Mouse (Mus musculus): ENCODE results near the gene Gm13290. TPM values are rescaled to one million over a fixed set of nuclear protein-coding genes. Genes with fewer than 3 reads are reported as not detected.
A peak's percentile ranks its signal among the peaks of the same experiment; 100 is the strongest.
"Not testable (repeated sequence)": the region's sequence is repeated elsewhere in the genome, so short reads cannot be mapped to it uniquely, and the experiment has no call there.

Gm13290 gene
- total and polyA plus RNA-seq, 2 experiments from 2014 or later: not detected

DNA sequence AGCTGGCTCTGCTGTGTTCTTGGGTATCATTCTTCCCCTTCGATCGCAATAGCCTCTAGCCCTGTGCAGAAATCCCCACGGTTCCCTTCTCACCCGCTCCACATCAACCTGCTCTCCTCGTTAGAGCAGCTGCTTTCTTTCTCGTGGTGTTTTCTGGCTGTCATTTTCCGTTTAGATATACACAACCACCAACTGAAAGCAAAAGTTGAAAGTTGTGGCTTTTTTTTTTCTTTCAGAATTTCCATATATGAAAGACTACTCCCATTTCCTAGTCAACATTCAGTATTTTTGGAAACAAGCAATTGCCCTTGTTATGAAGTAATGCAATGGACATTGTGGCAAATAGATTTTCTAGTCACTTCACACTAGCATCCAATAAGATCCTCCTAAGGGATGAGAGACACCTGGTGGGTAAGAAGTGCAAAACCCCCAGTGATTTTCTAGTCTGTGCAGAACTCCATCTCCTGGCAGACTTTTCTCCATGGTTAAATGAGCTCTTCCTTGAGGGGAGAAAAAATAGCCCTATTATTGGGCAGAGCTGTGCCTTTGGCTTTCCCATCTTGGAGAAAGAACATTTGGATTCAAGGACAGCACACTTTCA is 30.8 kb upstream of the Gm13290 start:
- no peaks in the 10 kb centered on the region for H3K27me3 ChIP-seq (ENCODE audit: insufficient read depth, low read length)
- no peak overlapping the region for H3K4me2 ChIP-seq (ENCODE audit: low read depth, low read length, poor library complexity, severe bottlenecking)
- TF ChIP-seq CTCF (IDR thresholded peaks at IDR 0.05): peak; percentile 60
- H3K9ac ChIP-seq (replicated peaks; ENCODE audit: low read length, poor library complexity, severe bottlenecking): no peak overlapping the region
- ATAC-seq (ENCODE audit: low FRiP score) (no peak), DNase-seq (ENCODE audit: low spot score) (no peak)
- H3K27ac ChIP-seq (ENCODE audit: low read depth, low read length): no peak overlapping the region
- WGBS: 69% methylated on average over 7 of the region's 7 CpGs
- H3K9me3 ChIP-seq (ENCODE audit: low read length): no peaks in the 10 kb centered on the region
- H3K36me3 ChIP-seq (ENCODE audit: insufficient read depth, low read length): no peaks in the 10 kb centered on the region
- H3K4me3 ChIP-seq (ENCODE audit: low read depth, low read length): no peak overlapping the region
- no peaks in the 10 kb centered on the region for H3K4me1 ChIP-seq (ENCODE audit: insufficient read depth, low read length)

DNA sequence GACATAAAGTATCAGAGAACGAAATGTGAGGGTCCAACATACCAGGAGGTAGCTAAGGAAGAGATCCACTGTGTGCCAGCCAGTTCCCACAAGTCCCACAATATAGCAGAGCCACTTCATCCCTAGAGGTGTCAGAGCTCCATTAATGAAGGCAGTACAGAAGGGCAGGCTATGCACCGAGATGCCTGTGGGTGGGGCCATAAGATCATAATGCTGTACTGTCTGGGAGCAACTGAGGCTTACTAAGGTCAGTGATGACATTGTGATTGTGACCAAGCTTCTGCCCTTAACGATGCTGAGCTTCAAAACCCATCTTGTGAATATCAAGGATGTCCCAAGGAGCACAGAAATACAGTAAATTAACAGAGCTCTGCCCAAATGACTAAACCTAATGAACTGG is 29.4 kb upstream of the Gm13290 start:
- H3K9ac ChIP-seq (replicated peaks; ENCODE audit: low read length, poor library complexity, severe bottlenecking): no peak overlapping the region
- H3K27me3 ChIP-seq (ENCODE audit: insufficient read depth, low read length): no peaks in the 10 kb centered on the region
- no peaks in the 10 kb centered on the region for H3K4me1 ChIP-seq (ENCODE audit: insufficient read depth, low read length)
- DNase-seq (ENCODE audit: low spot score) (no peak), ATAC-seq (ENCODE audit: low FRiP score) (no peak)
- WGBS: 83% methylated on average over 3 of the region's 3 CpGs
- no peak overlapping the region for H3K4me2 ChIP-seq (ENCODE audit: low read depth, low read length, poor library complexity, severe bottlenecking)
- no peak overlapping the region for H3K4me3 ChIP-seq (ENCODE audit: low read depth, low read length)
- no peak overlapping the region for H3K27ac ChIP-seq (ENCODE audit: low read depth, low read length)
- H3K36me3 ChIP-seq (ENCODE audit: insufficient read depth, low read length): no peaks in the 10 kb centered on the region
- no peak for TF ChIP-seq CTCF (IDR thresholded peaks at IDR 0.05)
- H3K9me3 ChIP-seq (ENCODE audit: low read length): no peaks in the 10 kb centered on the region

DNA sequence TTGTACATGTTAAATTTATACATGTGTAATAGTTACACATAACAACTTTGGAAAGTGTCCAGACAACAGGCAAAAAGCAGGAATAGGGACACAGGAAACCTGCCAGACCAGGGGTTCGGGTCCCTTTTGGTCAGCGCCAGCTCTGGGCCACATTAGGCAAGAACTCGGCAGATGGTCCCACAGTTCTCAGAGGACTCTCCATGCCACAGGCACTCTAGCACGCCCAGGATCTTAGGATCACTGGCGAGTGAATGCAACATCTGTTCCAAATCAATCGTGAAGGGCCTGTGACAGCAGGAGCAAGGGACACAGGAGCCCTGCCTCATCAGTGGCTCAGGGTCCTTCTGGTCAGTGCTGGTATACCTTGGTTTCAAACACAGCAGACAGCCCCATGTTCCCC is 23.7 kb upstream of the Gm13290 start:
- no peaks in the 10 kb centered on the region for H3K27me3 ChIP-seq (ENCODE audit: insufficient read depth, low read length)
- H3K9me3 ChIP-seq (ENCODE audit: low read length): no peaks in the 10 kb centered on the region
- no peak overlapping the region for H3K9ac ChIP-seq (replicated peaks; ENCODE audit: low read length, poor library complexity, severe bottlenecking)
- no peak for DNase-seq (ENCODE audit: low spot score)
- no peaks in the 10 kb centered on the region for H3K4me1 ChIP-seq (ENCODE audit: insufficient read depth, low read length)
- no peak overlapping the region for H3K27ac ChIP-seq (ENCODE audit: low read depth, low read length)
- no peak for ATAC-seq (ENCODE audit: low FRiP score)
- 70% methylated on average over 6 of the region's 6 CpGs for WGBS
- H3K4me3 ChIP-seq (ENCODE audit: low read depth, low read length): no peak overlapping the region
- no peak overlapping the region for H3K4me2 ChIP-seq (ENCODE audit: low read depth, low read length, poor library complexity, severe bottlenecking)
- no peaks in the 10 kb centered on the region for H3K36me3 ChIP-seq (ENCODE audit: insufficient read depth, low read length)
- no peak for TF ChIP-seq CTCF (IDR thresholded peaks at IDR 0.05)

DNA sequence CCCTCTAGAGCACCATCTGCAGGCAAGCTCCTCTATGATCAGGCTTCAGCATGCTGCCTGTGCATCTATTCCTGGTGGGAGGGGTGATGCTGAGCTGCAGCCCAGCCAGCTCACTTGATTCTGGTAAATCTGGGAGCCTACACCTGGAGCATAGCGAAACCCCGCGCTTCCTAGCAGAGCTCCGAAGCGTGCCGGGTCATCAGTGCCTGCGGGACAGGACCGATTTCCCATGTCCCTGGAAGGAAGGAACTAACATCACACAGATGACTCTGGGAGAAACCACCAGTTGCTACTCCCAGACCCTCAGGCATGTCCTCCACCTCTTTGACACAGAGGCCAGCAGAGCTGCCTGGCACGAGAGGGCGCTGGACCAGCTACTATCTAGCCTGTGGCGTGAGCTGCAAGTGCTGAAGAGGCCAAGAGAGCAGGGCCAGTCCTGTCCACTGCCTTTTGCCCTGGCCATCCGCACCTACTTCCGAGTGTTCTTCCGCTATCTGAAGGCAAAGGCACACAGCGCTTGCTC is 18.8 kb upstream of the Gm13290 start, which contains the start of gene Gm13271:
Gene Gm13271, plus strand, starts transcription at position 51 of the 523 bp plus-strand sequence.
- not testable (repeated sequence) for H3K36me3 ChIP-seq (ENCODE audit: insufficient read depth, low read length); H3K9ac ChIP-seq (replicated peaks; ENCODE audit: low read length, poor library complexity, severe bottlenecking); H3K27me3 ChIP-seq (ENCODE audit: insufficient read depth, low read length); H3K4me2 ChIP-seq (ENCODE audit: low read depth, low read length, poor library complexity, severe bottlenecking); H3K9me3 ChIP-seq (ENCODE audit: low read length); H3K27ac ChIP-seq (ENCODE audit: low read depth, low read length); H3K4me1 ChIP-seq (ENCODE audit: insufficient read depth, low read length); H3K4me3 ChIP-seq (ENCODE audit: low read depth, low read length); DNase-seq (ENCODE audit: low spot score); ATAC-seq (ENCODE audit: low FRiP score)
- WGBS: 76% methylated on average over 15 of the region's 15 CpGs

DNA sequence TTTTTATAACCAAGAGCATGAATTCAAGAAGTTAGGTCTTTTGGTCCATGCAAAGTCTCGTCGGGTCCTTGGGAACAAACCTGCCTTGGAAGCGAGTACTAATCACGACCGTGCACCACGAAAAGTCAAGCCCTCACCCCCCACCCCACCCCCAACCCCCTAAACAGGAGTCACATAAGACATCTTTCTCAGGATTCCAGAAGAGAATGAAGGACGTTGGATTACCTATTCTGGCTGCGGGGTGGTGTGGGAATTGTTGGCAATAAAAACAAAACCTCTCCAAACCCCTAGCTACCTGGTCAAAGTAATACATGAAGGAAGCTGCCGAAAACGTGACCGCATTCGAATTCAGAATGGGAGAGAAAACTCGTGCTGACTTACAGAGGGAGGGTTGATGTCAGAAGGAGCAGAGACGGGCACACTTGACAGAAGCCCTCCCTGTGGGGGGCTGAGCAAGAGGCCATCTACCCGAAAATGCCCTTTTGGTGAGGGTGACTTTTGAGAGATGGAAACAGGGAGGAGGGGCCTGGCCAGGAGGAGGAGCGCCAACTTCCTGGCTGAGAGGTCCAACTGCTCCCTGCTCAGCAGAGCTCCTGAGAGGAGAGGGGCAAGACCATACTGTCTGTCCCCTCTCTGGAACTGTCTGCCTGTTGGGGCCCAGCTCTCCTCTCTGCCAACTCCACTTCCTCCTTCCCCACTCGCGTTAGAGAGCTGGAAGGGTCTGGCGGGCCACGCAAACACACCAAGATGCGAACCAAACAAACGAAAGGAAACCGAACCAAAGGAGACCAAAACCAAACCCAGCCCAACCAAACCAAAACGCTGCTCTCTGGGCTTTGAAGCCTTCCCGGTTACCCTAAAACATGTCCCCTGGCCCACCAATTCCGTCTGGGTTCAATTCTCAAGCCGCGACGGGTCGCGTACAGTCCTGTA is 16.8 kb upstream of the Gm13290 start:
- Histone ChIP-seq H3K4me3 (ENCODE audit: low read depth, low read length) (peak overlapping the region; percentile 37), H3K9ac (replicated peaks; ENCODE audit: low read length, poor library complexity, severe bottlenecking) (0 out of 2 replicates have a peak overlapping the region, but pooled peaks have one; percentile 29), H3K4me2 (ENCODE audit: low read depth, low read length, poor library complexity, severe bottlenecking) (peak overlapping the region; percentile 65)
- not testable (repeated sequence) for H3K27me3 ChIP-seq (ENCODE audit: insufficient read depth, low read length); ATAC-seq (ENCODE audit: low FRiP score); H3K36me3 ChIP-seq (ENCODE audit: insufficient read depth, low read length); DNase-seq (ENCODE audit: low spot score); H3K9me3 ChIP-seq (ENCODE audit: low read length); H3K27ac ChIP-seq (ENCODE audit: low read depth, low read length); H3K4me1 ChIP-seq (ENCODE audit: insufficient read depth, low read length)
- WGBS: 10% methylated on average over 28 of the region's 31 CpGs

- 0 out of 2 replicates have a peak overlapping the region, but pooled peaks have one; percentile 29 for H3K9ac ChIP-seq (replicated peaks; ENCODE audit: low read length, poor library complexity, severe bottlenecking)
Observed at GRCm38 (mm10) chr4:88757628-88758031, 16.0 kb upstream of the Gm13290 start.

DNA sequence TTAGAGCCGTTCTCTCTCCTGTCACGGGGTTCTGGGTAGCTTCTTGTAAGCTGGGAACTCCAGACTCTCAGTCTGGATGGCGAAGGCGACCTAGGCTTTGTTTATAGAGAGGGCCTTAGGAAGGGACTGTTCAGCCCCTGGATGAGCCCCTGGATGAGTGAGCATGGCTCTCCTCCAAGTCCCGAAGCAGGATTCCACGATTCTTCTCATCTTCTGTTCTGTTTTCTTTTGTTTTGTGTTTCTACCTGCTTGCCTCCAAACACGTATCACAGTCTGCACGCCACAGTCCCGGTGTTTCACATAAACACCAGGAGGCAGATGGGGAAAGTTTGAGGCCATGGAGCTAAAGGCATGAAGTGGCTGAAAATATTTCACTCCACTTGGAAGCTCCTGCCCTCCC is 14.9 kb upstream of the Gm13290 start:
- DNase-seq (ENCODE audit: low spot score); H3K27me3 ChIP-seq (ENCODE audit: insufficient read depth, low read length); H3K9ac ChIP-seq (replicated peaks; ENCODE audit: low read length, poor library complexity, severe bottlenecking); H3K27ac ChIP-seq (ENCODE audit: low read depth, low read length); H3K4me2 ChIP-seq (ENCODE audit: low read depth, low read length, poor library complexity, severe bottlenecking); H3K4me1 ChIP-seq (ENCODE audit: insufficient read depth, low read length); ATAC-seq (ENCODE audit: low FRiP score); H3K4me3 ChIP-seq (ENCODE audit: low read depth, low read length); H3K36me3 ChIP-seq (ENCODE audit: insufficient read depth, low read length); H3K9me3 ChIP-seq (ENCODE audit: low read length): not testable (repeated sequence)
- 88% methylated on average over 9 of the region's 9 CpGs for WGBS

More at GRCm38 (mm10) chr4:88757628-88758031, 16.0 kb upstream of the Gm13290 start:
- not testable (repeated sequence) for H3K9me3 ChIP-seq (ENCODE audit: low read length); H3K27ac ChIP-seq (ENCODE audit: low read depth, low read length); H3K27me3 ChIP-seq (ENCODE audit: insufficient read depth, low read length); H3K36me3 ChIP-seq (ENCODE audit: insufficient read depth, low read length); H3K4me1 ChIP-seq (ENCODE audit: insufficient read depth, low read length)
- peak overlapping the region; percentile 65 for H3K4me2 ChIP-seq (ENCODE audit: low read depth, low read length, poor library complexity, severe bottlenecking)
- peak overlapping the region; percentile 37 for H3K4me3 ChIP-seq (ENCODE audit: low read depth, low read length)
- peak; percentile 73 for TF ChIP-seq CTCF (IDR thresholded peaks at IDR 0.05)
- ATAC-seq (ENCODE audit: low FRiP score) (peak; percentile 99), DNase-seq (ENCODE audit: low spot score) (peak; percentile 93)
- WGBS: under 1% methylated on average over 11 of the region's 21 CpGs

GRCm38 (mm10) chr4:88759610-88760268 is 13.9 kb upstream of the Gm13290 start, which contains the start of gene Gm13283:
Gene Gm13283, plus strand, starts transcription at chr4:88760119.
- H3K36me3 ChIP-seq (ENCODE audit: insufficient read depth, low read length); H3K9me3 ChIP-seq (ENCODE audit: low read length); DNase-seq (ENCODE audit: low spot score); ATAC-seq (ENCODE audit: low FRiP score); H3K9ac ChIP-seq (replicated peaks; ENCODE audit: low read length, poor library complexity, severe bottlenecking); H3K27me3 ChIP-seq (ENCODE audit: insufficient read depth, low read length); H3K4me1 ChIP-seq (ENCODE audit: insufficient read depth, low read length); H3K27ac ChIP-seq (ENCODE audit: low read depth, low read length): not testable (repeated sequence)
- WGBS: 37% methylated on average over 6 of the region's 14 CpGs
- H3K4me2 ChIP-seq (ENCODE audit: low read depth, low read length, poor library complexity, severe bottlenecking): peak within 1 kb of the TSS; percentile 42
- H3K4me3 ChIP-seq (ENCODE audit: low read depth, low read length): peak within 1 kb of the TSS; percentile 20; the same call in 1 of the 2 replicates

Measured in midbrain, postnatal 0 days (tissue).